Mouse (Mus musculus): ENCODE data around the gene Trip10. TPM values are rescaled to one million over a fixed set of nuclear protein-coding genes. Genes with fewer than 3 reads are reported as not detected.

Gene Trip10
- 42.5 TPM for polyA plus RNA-seq (2014; fragmentation: Illumina TruSeq; extraction: RNeasy Lipid Tissue Mini Kit (QIAGEN cat#74804); ENCODE audit: low read depth, low replicate concordance)

GRCm38 (mm10) chr17:57249186-57250181 is at the start of gene Trip10:
Trip10 (plus strand) TSS chr17:57249455.

GRCm38 (mm10) chr17:57228014-57228413 is 21.2 kb upstream of the Trip10 start, which contains the start of gene C3:
C3 (minus strand) TSS chr17:57228136.

GRCm38 (mm10) chr17:57248201-57248699 is 1.0 kb upstream of the Trip10 start, which contains the start of gene Gpr108:
Gpr108 (minus strand) TSS chr17:57248446.

GRCm38 (mm10) chr17:57278943-57279590 is 29.8 kb downstream of the Trip10 start, which contains the start of gene Vav1:
Vav1 (plus strand) TSS chr17:57279100.

Other genes starting within 250 kb of the Trip10 start
- gene Pspn, start 249.4 kb upstream of the Trip10 start, polyA plus RNA-seq (2014; fragmentation: Illumina TruSeq; extraction: RNeasy Lipid Tissue Mini Kit (QIAGEN cat#74804); ENCODE audit: low read depth, low replicate concordance) = not detected
- gene Gtf2f1, start 238.2 kb upstream of the Trip10 start, polyA plus RNA-seq (2014; fragmentation: Illumina TruSeq; extraction: RNeasy Lipid Tissue Mini Kit (QIAGEN cat#74804); ENCODE audit: low read depth, low replicate concordance) = 54.6 TPM
- 0.53 TPM for gene Gm17949, start 238.0 kb upstream of the Trip10 start, polyA plus RNA-seq (2014; fragmentation: Illumina TruSeq; extraction: RNeasy Lipid Tissue Mini Kit (QIAGEN cat#74804); ENCODE audit: low read depth, low replicate concordance)
- gene Khsrp, start 217.9 kb upstream of the Trip10 start, polyA plus RNA-seq (2014; fragmentation: Illumina TruSeq; extraction: RNeasy Lipid Tissue Mini Kit (QIAGEN cat#74804); ENCODE audit: low read depth, low replicate concordance) = 48.9 TPM
- gene Slc25a41, start 207.8 kb upstream of the Trip10 start, polyA plus RNA-seq (2014; fragmentation: Illumina TruSeq; extraction: RNeasy Lipid Tissue Mini Kit (QIAGEN cat#74804); ENCODE audit: low read depth, low replicate concordance) = 0.43 TPM
- 30.2 TPM for gene Crb3, start 190.3 kb upstream of the Trip10 start, polyA plus RNA-seq (2014; fragmentation: Illumina TruSeq; extraction: RNeasy Lipid Tissue Mini Kit (QIAGEN cat#74804); ENCODE audit: low read depth, low replicate concordance)
- 57.3 TPM for gene Slc25a23, start 189.6 kb upstream of the Trip10 start, polyA plus RNA-seq (2014; fragmentation: Illumina TruSeq; extraction: RNeasy Lipid Tissue Mini Kit (QIAGEN cat#74804); ENCODE audit: low read depth, low replicate concordance)
- 4.7 TPM for gene Dennd1c, start 170.9 kb upstream of the Trip10 start, polyA plus RNA-seq (2014; fragmentation: Illumina TruSeq; extraction: RNeasy Lipid Tissue Mini Kit (QIAGEN cat#74804); ENCODE audit: low read depth, low replicate concordance)
- gene Tubb4a, start 161.7 kb upstream of the Trip10 start, polyA plus RNA-seq (2014; fragmentation: Illumina TruSeq; extraction: RNeasy Lipid Tissue Mini Kit (QIAGEN cat#74804); ENCODE audit: low read depth, low replicate concordance) = 2.8 TPM
- gene Tnfsf9, start 144.1 kb upstream of the Trip10 start, polyA plus RNA-seq (2014; fragmentation: Illumina TruSeq; extraction: RNeasy Lipid Tissue Mini Kit (QIAGEN cat#74804); ENCODE audit: low read depth, low replicate concordance) = not detected
- not detected for gene Cd70, start 99.7 kb upstream of the Trip10 start, polyA plus RNA-seq (2014; fragmentation: Illumina TruSeq; extraction: RNeasy Lipid Tissue Mini Kit (QIAGEN cat#74804); ENCODE audit: low read depth, low replicate concordance)
- 0.69 TPM for gene Tnfsf14, start 55.3 kb upstream of the Trip10 start, polyA plus RNA-seq (2014; fragmentation: Illumina TruSeq; extraction: RNeasy Lipid Tissue Mini Kit (QIAGEN cat#74804); ENCODE audit: low read depth, low replicate concordance)
- gene C3, start 21.3 kb upstream of the Trip10 start, polyA plus RNA-seq (2014; fragmentation: Illumina TruSeq; extraction: RNeasy Lipid Tissue Mini Kit (QIAGEN cat#74804); ENCODE audit: low read depth, low replicate concordance) = 356 TPM
- gene Gpr108, start 1.0 kb upstream of the Trip10 start, polyA plus RNA-seq (2014; fragmentation: Illumina TruSeq; extraction: RNeasy Lipid Tissue Mini Kit (QIAGEN cat#74804); ENCODE audit: low read depth, low replicate concordance) = 53.9 TPM
- gene Vav1, start 29.6 kb downstream of the Trip10 start, polyA plus RNA-seq (2014; fragmentation: Illumina TruSeq; extraction: RNeasy Lipid Tissue Mini Kit (QIAGEN cat#74804); ENCODE audit: low read depth, low replicate concordance) = 3.9 TPM
- 21.0 TPM for gene Adgre1, start 109.2 kb downstream of the Trip10 start, polyA plus RNA-seq (2014; fragmentation: Illumina TruSeq; extraction: RNeasy Lipid Tissue Mini Kit (QIAGEN cat#74804); ENCODE audit: low read depth, low replicate concordance)